Mouse (Mus musculus) ES-E14 (cell line): ENCODE results near the gene Gm13696.
"Not testable (repeated sequence)": the region's sequence is repeated elsewhere in the genome, so short reads cannot be mapped to it uniquely, and the experiment has no call there.

Experiments
- HCFC1 ChIP-seq: IDR thresholded peaks from 2 replicates; pipeline ENCODE4 v1.6.1; 2012; ENCODE audit warnings: low read length, inconsistent platforms, borderline replicate concordance; ENCODE audit not compliant: insufficient read depth
- MAFK ChIP-seq: IDR thresholded peaks from 2 replicates; pipeline ENCODE4 v1.6.1; 2014; ENCODE audit warnings: mild to moderate bottlenecking, low read depth, low read length, inconsistent platforms; ENCODE audit not compliant: insufficient read depth
- ZNF384 ChIP-seq: IDR thresholded peaks from 2 replicates; pipeline ENCODE4 v1.6.1; 2012; ENCODE audit warnings: low read depth, low read length, inconsistent platforms

DNA sequence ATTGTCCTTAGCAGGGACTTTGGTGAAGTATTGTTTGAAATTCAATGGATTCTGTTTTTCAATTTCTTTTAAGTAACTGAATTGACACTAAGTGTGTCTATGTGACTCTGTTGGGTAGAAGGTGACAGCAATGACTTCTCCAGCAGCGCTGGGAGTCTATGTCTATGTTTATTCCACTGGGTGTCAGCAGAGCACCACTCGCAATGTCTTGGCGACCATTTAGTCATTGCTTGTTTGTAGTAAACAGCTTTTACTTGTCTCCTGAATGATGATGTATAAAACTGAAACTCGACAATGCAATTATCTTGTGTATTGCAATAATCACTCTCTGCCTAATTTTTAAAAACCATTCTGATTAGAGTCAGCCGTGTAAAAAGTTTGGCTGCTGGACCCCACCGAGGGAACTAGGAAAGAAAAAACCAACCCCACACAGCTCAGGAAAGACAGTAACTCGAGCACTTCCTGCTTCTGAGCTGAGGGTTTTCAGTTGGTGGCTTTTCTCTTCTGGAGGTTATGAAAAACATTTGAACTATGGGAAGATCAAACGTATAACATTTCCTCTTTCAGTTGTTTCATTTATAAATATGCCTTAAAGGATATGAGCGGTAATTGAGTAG is 20.8 kb downstream of the Gm13696 start:
- TF ChIP-seq ZNF384, MAFK, HCFC1: not testable (repeated sequence)
